Mouse (Mus musculus): Measurements from ENCODE around the gene Shc3. TPM values are rescaled to one million over a fixed set of nuclear protein-coding genes. Genes with fewer than 3 reads are reported as not detected.

The Shc3 gene
- polyA plus RNA-seq, 1 experiment from 2014 or later: 9.2 TPM

DNA sequence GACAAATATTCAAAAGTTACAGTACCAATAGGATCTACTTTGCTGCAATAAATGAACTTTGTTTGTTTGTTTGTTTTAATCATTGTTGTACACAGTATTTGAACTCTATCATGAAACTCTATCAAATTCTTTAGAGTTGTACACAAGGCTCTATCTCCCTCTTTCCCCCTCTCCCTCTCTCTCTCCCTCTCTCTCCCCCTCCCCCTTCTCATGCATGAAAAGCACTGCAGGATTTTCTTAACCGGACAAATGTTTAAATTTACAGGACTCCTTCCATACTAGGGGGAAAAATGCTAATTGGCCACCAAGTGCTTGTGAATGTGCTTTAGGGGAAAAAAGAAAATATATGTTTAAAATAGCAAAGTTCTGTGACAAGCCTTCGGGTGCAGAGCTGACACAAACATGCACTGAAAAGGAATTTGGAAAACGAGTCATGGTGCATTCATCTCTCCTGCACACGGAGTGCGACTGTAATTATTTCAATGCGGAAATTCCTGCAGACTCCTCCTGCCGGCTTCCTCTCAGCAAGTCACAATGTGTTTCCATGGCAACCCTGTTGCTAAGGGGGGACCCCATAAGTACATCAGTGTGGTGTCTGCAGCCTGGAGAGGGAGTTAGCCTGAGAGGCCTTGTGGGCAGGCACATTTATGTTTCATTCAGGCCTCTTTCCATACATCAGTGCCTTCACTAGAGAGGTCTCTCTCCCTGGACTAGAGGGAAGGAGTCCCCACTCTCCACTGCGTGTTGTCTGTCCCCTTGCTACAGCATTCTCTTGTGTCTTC is 11.2 kb upstream of the Shc3 start:
- H3K4me1 ChIP-seq (replicated peaks; ENCODE audit: control insufficient read depth, insufficient read depth, low read length): peaks cover 18% of the 10 kb centered on the region
- no peaks in the 10 kb centered on the region for H3K36me3 ChIP-seq (ENCODE audit: control insufficient read depth, insufficient read depth)
- peak overlapping the region; percentile 68 for H3K27ac ChIP-seq (ENCODE audit: low read length)
- no peak overlapping the region; the same call in 1 of the 2 replicates for H3K4me3 ChIP-seq (replicated peaks; ENCODE audit: low read length)
- peak; percentile 97 for ATAC-seq
- H3K4me2 ChIP-seq (ENCODE audit: low read length): peak overlapping the region; percentile 43
- no peaks in the 10 kb centered on the region for H3K27me3 ChIP-seq (replicated peaks; ENCODE audit: control insufficient read depth, insufficient read depth, low read length)
- H3K9me3 ChIP-seq (ENCODE audit: control insufficient read depth, low read length): no peaks in the 10 kb centered on the region
- H3K9ac ChIP-seq (replicated peaks; ENCODE audit: low read depth, low read length): peak overlapping the region; percentile 24; the same call in 1 of the 2 replicates
- 2% methylated on average over 8 of the region's 8 CpGs for WGBS

DNA sequence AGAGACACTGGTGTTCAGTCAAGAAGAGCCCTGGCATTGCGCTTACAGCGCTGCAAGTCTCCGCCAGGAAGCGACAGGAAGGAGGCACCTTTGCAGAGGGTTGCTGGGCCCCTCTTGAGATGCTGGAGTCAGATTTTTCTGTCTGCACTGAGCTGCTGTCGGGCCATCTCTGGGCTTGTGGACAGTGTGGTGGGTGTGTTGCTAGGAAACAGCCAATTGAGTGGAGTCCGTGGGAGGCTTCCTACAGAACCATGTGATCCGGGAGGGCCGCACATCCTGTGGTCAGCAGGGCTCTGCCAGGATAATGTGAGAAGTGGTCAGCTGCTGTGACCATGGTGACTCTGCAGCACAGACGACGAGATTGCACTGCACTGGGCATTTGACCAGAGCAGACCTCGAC is 4.6 kb upstream of the Shc3 start:
- Histone ChIP-seq H3K9ac (replicated peaks; ENCODE audit: low read depth, low read length) (no peak overlapping the region), H3K4me1 (replicated peaks; ENCODE audit: control insufficient read depth, insufficient read depth, low read length) (peaks cover 20% of the 10 kb centered on the region), H3K27me3 (replicated peaks; ENCODE audit: control insufficient read depth, insufficient read depth, low read length) (no peaks in the 10 kb centered on the region), H3K4me3 (replicated peaks; ENCODE audit: low read length) (no peak overlapping the region), H3K4me2 (ENCODE audit: low read length) (no peak overlapping the region), H3K27ac (ENCODE audit: low read length) (no peak overlapping the region), H3K9me3 (ENCODE audit: control insufficient read depth, low read length) (0 out of 2 replicates have a peak, but pooled peaks cover 2% of the 10 kb centered on the region), H3K36me3 (ENCODE audit: control insufficient read depth, insufficient read depth) (no peaks in the 10 kb centered on the region)
- WGBS: 30% methylated on average over 11 of the region's 11 CpGs
- ATAC-seq: 0 out of 2 replicates have a peak, but pooled peaks have one; percentile 8

DNA sequence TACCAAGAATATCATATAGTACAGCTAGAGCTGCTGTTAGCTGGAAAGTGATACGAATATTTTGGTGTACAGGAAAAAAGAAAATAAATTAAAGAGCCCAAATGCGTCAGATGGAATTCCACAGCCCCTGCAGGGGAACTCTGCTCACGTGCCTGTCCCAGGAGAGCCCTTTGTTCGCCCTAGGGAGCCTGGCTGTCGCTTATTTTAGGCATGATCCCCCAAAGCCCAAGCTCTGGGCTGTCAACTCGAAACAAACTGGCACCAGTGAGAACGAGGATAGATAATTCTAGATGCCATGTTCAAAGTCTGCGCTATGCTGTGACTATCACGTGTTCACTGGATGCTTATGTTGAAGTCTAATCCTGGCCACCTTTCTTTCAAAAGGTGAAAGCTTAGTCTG is 892 bp upstream of the Shc3 start:
- Histone ChIP-seq H3K4me2 (ENCODE audit: low read length) (peak overlapping the region; percentile 98), H3K9me3 (ENCODE audit: control insufficient read depth, low read length) (0 out of 2 replicates have a peak, but pooled peaks cover 2% of the 10 kb centered on the region), H3K27ac (ENCODE audit: low read length) (peak overlapping the region; percentile 90), H3K4me3 (replicated peaks; ENCODE audit: low read length) (peak overlapping the region; percentile 76), H3K4me1 (replicated peaks; ENCODE audit: control insufficient read depth, insufficient read depth, low read length) (peaks cover 55% of the 10 kb centered on the region), H3K36me3 (ENCODE audit: control insufficient read depth, insufficient read depth) (no peaks in the 10 kb centered on the region), H3K27me3 (replicated peaks; ENCODE audit: control insufficient read depth, insufficient read depth, low read length) (no peaks in the 10 kb centered on the region; the same call in 1 of the 2 replicates), H3K9ac (replicated peaks; ENCODE audit: low read depth, low read length) (peak overlapping the region; percentile 36)
- under 1% methylated on average over 9 of the region's 9 CpGs for WGBS
- ATAC-seq: no peak

DNA sequence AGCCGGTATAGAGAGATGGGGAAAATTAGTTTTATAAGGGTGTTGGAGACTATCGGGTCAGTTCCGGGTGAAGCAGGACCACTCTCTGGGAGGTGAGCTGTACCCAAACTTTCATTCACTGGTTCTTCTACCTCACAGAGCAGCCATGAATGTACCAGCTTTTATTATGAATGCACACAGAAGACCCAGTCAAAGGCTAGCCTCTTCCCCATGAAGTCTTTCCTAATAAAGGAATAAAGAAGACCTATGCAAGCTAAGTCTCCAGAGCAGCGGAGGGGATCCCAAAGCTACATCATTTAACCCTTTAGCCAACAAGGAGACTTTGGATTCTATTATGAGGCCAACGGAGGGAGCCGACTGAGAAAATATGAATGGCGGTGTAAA is 458 bp upstream of the Shc3 start:
- WGBS: 0% methylated on average over 7 of the region's 7 CpGs
- H3K36me3 ChIP-seq (ENCODE audit: control insufficient read depth, insufficient read depth): no peaks in the 10 kb centered on the region
- H3K9ac ChIP-seq (replicated peaks; ENCODE audit: low read depth, low read length): peak overlapping the region; percentile 44

DNA sequence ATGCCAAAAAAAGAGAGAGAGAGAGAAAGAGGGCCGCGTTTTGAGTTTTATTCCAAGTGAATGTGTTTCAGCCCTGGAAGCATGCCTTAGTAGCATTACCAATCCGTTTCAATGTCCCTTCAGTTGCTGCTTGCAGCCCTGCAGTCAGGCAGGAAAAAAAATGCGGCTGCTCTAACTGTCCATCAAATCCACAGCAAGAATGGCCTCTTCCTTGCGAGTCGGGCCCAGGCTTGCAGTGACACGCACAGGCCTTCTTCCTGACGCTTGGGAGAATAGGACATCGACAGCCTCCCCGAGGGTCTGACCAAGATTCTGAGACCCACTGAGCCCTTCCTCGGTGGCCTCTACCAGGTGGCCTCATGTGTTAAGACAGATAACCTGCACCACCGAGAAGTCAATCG is 718 bp downstream of the Shc3 start:
- H3K4me1 ChIP-seq (replicated peaks; ENCODE audit: control insufficient read depth, insufficient read depth, low read length): peaks cover 59% of the 10 kb centered on the region
- ATAC-seq: peak; percentile 11; the same call in 1 of the 2 replicates
- WGBS: under 1% methylated on average over 13 of the region's 13 CpGs

More for the DNA sequence above, 458 bp upstream of the Shc3 start:
- Histone ChIP-seq H3K4me1 (replicated peaks; ENCODE audit: control insufficient read depth, insufficient read depth, low read length) (peaks cover 59% of the 10 kb centered on the region), H3K4me3 (replicated peaks; ENCODE audit: low read length) (peak overlapping the region; percentile 76), H3K4me2 (ENCODE audit: low read length) (peak overlapping the region; percentile 98), H3K9me3 (ENCODE audit: control insufficient read depth, low read length) (0 out of 2 replicates have a peak, but pooled peaks cover 2% of the 10 kb centered on the region), H3K27me3 (replicated peaks; ENCODE audit: control insufficient read depth, insufficient read depth, low read length) (no peaks in the 10 kb centered on the region; the same call in 1 of the 2 replicates), H3K27ac (ENCODE audit: low read length) (peak overlapping the region; percentile 90)
- ATAC-seq: peak; percentile 63

DNA sequence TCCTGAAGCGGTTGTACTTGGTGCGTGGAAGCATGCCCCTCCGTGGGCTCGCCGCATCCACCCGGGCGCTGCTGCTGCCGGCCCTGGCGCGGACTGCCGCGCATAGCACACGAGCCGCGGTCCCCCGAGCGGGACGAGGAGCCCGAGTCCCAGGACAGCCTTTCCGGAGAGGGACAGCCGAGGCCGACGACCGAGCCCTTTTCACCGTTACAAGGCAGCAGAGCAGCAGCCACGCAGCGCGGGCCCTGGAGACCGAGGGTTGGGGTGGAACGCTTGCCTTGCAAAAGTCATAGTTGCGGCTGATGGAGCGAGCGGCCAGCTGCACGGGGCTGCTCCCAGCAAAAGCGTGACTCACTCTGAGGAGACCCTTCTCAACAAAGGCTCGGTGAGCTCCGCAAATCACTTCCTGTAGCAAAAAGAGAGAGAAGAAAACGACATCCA is 1.8 kb downstream of the Shc3 start:
- no peak for ATAC-seq

More for the DNA sequence above, 718 bp downstream of the Shc3 start:
- H3K9me3 ChIP-seq (ENCODE audit: control insufficient read depth, low read length): 0 out of 2 replicates have a peak, but pooled peaks cover 2% of the 10 kb centered on the region
- peak overlapping the region; percentile 76 for H3K4me3 ChIP-seq (replicated peaks; ENCODE audit: low read length)
- H3K27me3 ChIP-seq (replicated peaks; ENCODE audit: control insufficient read depth, insufficient read depth, low read length): no peaks in the 10 kb centered on the region; the same call in 1 of the 2 replicates
- peak overlapping the region; percentile 98 for H3K4me2 ChIP-seq (ENCODE audit: low read length)
- H3K27ac ChIP-seq (ENCODE audit: low read length): peak overlapping the region; percentile 90
- no peaks in the 10 kb centered on the region for H3K36me3 ChIP-seq (ENCODE audit: control insufficient read depth, insufficient read depth)
- peak overlapping the region; percentile 81 for H3K9ac ChIP-seq (replicated peaks; ENCODE audit: low read depth, low read length)

DNA sequence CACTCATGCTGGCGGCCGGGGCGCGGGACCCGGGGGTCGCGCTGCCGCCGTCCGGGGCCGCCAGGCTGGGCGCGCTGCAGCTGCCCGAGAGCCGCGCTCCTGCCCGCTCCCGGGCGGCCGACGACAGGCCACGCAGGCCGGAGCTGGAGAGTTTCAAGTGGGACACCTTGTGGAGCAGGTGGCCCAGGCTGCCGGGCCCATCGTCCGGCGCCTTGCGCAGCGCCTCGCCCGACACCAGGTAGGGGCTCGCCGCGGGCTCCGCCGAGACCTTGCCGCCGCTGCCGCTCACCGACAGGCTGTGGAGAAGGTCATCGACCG is 2.2 kb downstream of the Shc3 start:
- H3K9me3 ChIP-seq (ENCODE audit: control insufficient read depth, low read length): 0 out of 2 replicates have a peak, but pooled peaks cover 2% of the 10 kb centered on the region
- H3K27ac ChIP-seq (ENCODE audit: low read length): no peak overlapping the region
- H3K4me3 ChIP-seq (replicated peaks; ENCODE audit: low read length): peak overlapping the region; percentile 76
- H3K36me3 ChIP-seq (ENCODE audit: control insufficient read depth, insufficient read depth): no peaks in the 10 kb centered on the region
- under 1% methylated on average over 35 of the region's 42 CpGs for WGBS
- peaks cover 59% of the 10 kb centered on the region for H3K4me1 ChIP-seq (replicated peaks; ENCODE audit: control insufficient read depth, insufficient read depth, low read length)
- ATAC-seq: no peak
- H3K4me2 ChIP-seq (ENCODE audit: low read length): peak overlapping the region; percentile 98
- H3K9ac ChIP-seq (replicated peaks; ENCODE audit: low read depth, low read length): peak overlapping the region; percentile 81
- H3K27me3 ChIP-seq (replicated peaks; ENCODE audit: control insufficient read depth, insufficient read depth, low read length): no peaks in the 10 kb centered on the region; the same call in 1 of the 2 replicates

More for the DNA sequence above, 1.8 kb downstream of the Shc3 start:
- Histone ChIP-seq H3K9me3 (ENCODE audit: control insufficient read depth, low read length) (0 out of 2 replicates have a peak, but pooled peaks cover 2% of the 10 kb centered on the region), H3K4me3 (replicated peaks; ENCODE audit: low read length) (peak overlapping the region; percentile 76), H3K27ac (ENCODE audit: low read length) (peak overlapping the region; percentile 58), H3K27me3 (replicated peaks; ENCODE audit: control insufficient read depth, insufficient read depth, low read length) (no peaks in the 10 kb centered on the region; the same call in 1 of the 2 replicates), H3K36me3 (ENCODE audit: control insufficient read depth, insufficient read depth) (no peaks in the 10 kb centered on the region), H3K4me1 (replicated peaks; ENCODE audit: control insufficient read depth, insufficient read depth, low read length) (peaks cover 59% of the 10 kb centered on the region), H3K4me2 (ENCODE audit: low read length) (peak overlapping the region; percentile 98), H3K9ac (replicated peaks; ENCODE audit: low read depth, low read length) (peak overlapping the region; percentile 81)
- under 1% methylated on average over 38 of the region's 38 CpGs for WGBS

DNA sequence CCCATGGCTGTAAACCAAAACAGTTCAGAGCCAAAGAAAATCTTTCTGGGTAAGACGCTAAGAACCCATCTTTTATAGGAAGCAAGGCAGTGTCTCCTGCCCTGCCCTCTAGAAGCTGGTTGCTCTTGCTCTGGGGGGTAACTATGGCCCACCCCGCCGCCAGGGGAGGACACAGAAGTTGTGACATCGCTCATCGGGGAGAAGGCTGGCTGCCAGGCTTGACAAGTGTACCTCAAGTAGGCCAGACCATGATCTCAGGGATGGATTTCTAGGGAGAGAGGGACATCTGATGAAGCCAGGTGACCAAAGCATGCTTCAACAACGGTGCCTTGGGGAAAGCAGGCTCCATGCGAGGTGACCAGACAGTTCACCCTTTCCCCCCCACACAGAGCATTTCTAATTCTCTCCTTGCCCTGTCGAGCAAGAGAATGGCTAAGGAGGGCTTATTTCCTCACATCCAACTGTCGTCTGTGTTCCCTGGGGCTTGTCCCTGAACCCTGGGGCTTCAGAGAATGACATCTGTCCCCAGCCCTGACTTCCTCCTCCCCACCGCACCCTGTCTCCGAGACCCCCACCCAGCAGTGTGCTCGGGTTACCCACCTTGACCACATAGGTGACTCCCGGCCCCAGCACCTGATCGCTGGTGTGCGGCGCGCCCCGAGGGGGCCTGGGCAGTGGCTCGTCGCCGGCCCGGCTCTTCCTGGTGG is 2.7 kb downstream of the Shc3 start:
- Histone ChIP-seq H3K27ac (ENCODE audit: low read length) (no peak overlapping the region), H3K9me3 (ENCODE audit: control insufficient read depth, low read length) (no peaks in the 10 kb centered on the region), H3K27me3 (replicated peaks; ENCODE audit: control insufficient read depth, insufficient read depth, low read length) (no peaks in the 10 kb centered on the region; the same call in 1 of the 2 replicates), H3K4me3 (replicated peaks; ENCODE audit: low read length) (peak overlapping the region; percentile 76), H3K9ac (replicated peaks; ENCODE audit: low read depth, low read length) (peak overlapping the region; percentile 81), H3K36me3 (ENCODE audit: control insufficient read depth, insufficient read depth) (no peaks in the 10 kb centered on the region), H3K4me2 (ENCODE audit: low read length) (peak overlapping the region; percentile 98), H3K4me1 (replicated peaks; ENCODE audit: control insufficient read depth, insufficient read depth, low read length) (peaks cover 59% of the 10 kb centered on the region)
- 3% methylated on average over 22 of the region's 22 CpGs for WGBS
- ATAC-seq: no peak

DNA sequence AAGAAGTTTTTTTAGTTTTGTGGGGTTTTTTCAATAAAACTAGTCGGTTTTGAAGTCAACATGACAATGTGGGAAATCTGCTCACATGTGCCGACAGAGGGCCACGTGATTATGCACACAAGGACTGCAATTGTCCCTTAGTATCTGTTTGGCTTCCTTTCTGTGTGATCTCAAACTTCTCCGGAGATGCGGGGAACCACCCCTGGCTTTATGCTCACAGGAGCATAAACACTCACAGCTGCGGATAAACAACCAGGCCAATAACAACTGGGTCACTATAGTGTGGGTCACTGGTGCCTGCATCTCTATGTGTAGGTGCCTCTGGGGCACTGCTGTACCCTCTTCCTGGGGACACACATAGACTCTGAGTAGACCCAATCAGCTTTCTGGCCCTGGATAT is 4.5 kb downstream of the Shc3 start:
- Histone ChIP-seq H3K9ac (replicated peaks; ENCODE audit: low read depth, low read length) (0 out of 2 replicates have a peak overlapping the region, but pooled peaks have one; percentile 13), H3K27ac (ENCODE audit: low read length) (no peak overlapping the region), H3K36me3 (ENCODE audit: control insufficient read depth, insufficient read depth) (no peaks in the 10 kb centered on the region), H3K4me2 (ENCODE audit: low read length) (peak overlapping the region; percentile 98), H3K4me1 (replicated peaks; ENCODE audit: control insufficient read depth, insufficient read depth, low read length) (peaks cover 48% of the 10 kb centered on the region), H3K4me3 (replicated peaks; ENCODE audit: low read length) (peak overlapping the region; percentile 13), H3K27me3 (replicated peaks; ENCODE audit: control insufficient read depth, insufficient read depth, low read length) (no peaks in the 10 kb centered on the region; the same call in 1 of the 2 replicates), H3K9me3 (ENCODE audit: control insufficient read depth, low read length) (no peaks in the 10 kb centered on the region)
- WGBS: 64% methylated on average over 6 of the region's 6 CpGs
- ATAC-seq: no peak

Measured in forebrain, embryonic 16.5 days (tissue).